Mouse (Mus musculus): Measurements from ENCODE around the gene Fam49a.

GRCm38 (mm10) chr12:12421580-12421878 lies 159.6 kb downstream of the Fam49a start:
- TF ChIP-seq CTCF (IDR thresholded peaks at IDR 0.05) (no peak), POLR2A (IDR thresholded peaks at IDR 0.05; ENCODE audit: insufficient read depth, low read depth, low read length) (no peak), EP300 (IDR thresholded peaks at IDR 0.05; ENCODE audit: insufficient read depth, low read depth, low read length) (no peak)
